Mouse (Mus musculus): ENCODE results near the gene Slc20a1.
A peak's percentile ranks its signal among the peaks of the same experiment; 100 is the strongest.

The Slc20a1 gene

DNA sequence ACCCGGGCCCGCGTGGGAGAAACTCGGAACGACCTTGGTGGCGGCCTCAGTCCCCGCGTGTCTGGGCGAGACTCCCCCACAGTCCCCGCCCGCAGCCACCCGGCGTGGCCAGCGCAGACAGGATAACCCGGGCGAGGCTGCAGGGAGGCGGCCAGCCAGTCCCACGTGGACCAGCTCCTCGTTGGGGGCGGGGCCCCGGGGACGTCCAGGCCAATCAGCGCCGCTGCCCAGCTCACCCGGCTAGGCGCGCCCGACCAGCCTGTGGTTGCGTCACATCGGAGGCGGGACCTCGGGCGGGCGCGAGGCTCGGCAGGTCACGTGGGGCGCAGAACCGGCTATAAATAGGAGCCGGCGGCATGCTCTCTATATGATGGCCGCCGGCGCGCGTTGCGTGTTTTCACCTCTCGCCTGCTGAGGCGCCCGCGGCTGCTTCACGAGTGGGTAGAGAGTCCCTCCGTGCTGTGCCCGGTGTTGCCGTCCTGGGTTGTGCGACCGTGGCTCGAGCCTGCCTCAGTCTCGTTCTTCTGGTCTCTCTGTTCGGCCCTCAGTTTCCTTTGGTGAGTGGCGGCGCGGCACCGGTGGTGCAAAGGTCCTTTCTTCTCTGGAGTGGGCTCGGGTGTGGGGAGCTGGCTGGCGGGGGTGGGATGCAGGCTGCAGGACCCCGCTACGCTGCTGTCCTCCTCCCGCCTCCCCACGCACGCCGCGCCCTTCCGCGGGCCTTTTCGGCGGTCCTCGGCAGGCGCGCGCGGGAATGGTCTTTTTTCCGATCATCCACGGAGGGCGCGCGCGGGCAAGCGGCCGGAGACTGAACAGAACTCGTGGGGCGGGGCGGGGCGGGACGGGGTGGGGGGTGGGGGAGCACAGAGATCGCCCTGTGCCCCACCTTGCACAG, at the start of gene Slc20a1:
Slc20a1 (plus strand) TSS at position 329 of the 892 bp plus-strand sequence.
- DNase-seq (ENCODE audit: low read depth, low spot score) = peak; percentile 97

DNA sequence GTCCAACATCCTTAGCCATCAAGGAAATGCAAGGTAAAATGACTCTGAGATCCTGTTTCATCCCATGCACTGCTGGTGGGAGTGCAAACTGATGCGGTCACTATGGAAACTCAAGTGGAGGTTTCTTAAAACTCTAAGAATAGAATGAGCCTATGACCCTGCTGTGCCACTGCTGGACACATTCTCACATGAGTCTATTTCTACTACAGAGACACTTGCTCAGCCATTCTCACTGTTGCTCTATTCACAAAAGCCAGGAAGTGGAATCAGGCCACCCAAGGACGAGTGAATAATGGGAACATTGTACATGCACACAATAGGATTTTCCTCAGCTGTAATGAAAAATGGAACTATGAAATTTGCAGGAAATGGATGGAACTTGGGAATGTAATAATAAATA, 49.7 kb upstream of the Slc20a1 start:
- no peak for DNase-seq (ENCODE audit: low read depth, low spot score)

DNA sequence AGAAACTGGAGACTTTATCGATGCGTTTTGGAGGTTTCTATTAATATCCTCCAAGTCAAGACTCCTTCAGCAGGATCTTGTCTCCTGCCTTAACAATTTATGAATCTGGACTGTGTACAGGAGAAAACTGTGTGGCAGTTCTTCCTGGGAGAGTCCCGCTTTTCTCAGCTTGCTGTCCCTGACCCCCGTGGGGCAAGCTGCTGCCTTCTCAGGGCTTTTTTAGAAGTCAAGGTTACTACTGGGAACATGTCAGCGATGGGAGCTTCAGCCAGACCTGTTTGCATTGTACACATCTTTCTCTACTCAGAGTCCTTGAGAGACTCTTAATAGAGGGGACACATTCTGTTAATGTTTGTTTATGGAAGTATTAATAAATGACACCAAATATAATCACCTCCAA, 48.2 kb upstream of the Slc20a1 start:
- DNase-seq (ENCODE audit: low read depth, low spot score) = no peak

DNA sequence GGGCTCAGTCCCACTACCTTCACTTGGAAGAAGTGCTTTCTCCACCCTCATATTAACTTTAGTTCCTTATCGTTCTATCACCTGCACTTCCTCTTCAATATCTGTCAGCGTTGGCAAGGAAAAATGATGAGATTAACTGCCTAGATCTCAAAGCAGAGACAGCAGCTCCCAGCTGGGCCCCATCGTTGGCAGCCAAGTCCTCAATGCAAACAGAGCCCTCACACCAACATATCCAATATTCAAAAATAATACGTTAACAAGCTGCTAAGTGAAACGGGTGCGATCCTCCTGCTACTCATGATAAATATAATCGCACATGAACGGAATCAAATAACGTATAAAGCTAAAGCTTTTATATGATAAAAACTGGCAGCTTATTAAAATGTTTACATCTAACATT, 47.5 kb upstream of the Slc20a1 start:
- no peak for DNase-seq (ENCODE audit: low read depth, low spot score)

DNA sequence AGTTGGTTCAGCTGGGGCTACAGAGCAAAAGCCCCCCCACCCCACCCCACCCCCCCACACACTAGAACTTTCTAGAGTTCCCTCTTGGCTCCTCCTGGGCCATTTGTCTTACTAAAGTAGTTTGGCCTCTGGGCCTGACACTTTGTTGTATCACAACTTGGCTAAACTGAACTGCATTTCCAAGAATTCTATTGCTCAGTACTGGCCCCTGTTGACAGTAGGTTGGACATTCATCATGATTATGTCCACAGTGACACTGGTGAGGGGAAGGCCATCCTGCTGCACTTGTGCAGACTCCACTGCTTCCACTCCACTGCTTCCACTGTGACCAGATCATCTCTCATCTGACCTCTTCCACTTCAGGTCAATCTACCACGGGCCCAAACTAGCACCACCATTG, 45.8 kb upstream of the Slc20a1 start:
- no peak for DNase-seq (ENCODE audit: low read depth, low spot score)

DNA sequence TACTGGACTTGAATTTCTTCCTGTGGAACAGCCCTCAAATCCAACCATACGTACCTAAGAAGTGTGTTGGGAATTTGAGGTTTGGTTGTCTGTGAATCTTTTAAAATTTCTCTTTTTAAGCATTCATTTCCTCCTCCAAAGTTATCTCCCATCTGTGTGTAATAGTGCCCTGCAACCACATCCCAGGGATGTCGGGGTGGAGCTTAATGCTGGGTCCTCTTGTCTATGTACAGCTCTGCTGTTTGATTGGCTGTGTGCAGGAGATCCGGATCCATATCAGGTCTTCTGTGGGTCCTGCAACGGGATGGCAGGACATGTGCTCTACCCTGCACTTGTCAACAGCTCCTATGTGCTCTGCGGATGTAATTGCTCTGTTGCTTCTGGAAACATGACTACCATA, 33.7 kb upstream of the Slc20a1 start:
- DNase-seq (ENCODE audit: low read depth, low spot score) = no peak

DNA sequence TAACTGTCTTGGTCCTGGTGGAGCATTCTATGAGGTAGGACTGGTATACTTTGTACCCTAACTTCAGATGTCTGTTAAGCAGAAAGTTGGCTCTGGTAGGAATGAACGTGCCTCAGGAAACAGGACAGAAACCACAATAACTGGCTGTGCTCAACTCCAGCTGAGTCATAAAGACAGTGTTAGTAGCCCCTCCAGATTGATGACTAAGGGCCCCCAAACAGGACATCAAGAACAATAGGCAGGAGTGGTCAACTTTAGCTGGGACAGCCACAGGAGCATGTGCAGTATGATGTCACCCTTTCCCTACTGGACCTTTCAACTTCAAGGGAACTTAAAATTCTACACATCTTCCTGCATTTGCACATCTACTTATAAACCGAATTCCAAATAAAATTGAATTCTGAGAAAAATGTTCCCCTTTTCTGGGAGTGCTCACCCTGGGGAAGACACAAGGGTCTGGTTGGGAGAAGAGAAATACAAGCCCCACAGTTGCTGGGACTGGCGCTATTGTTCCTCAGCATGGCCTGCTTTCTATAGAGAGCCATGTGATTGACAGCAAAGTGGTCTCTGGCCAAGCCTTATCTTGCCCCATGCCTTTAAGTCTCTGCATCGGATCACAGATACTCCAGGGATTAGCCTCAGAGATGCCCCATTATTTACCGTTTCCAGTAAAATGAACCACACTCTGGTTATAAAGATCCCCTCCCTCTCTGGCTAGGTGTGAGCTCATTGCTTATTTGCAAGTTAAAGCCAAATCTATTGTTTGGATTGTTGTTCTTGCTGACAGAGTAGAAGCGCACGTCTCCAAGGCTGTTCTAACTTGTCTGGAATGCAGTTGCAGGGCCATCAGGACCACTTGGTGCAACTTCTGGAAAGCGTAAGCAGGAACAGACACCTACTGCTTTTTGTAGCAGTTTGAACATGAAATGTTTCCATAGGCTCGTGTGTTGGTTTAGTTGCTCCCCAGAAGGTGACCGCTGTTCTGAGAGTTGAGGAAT, 31.8 kb upstream of the Slc20a1 start:
- no peak for DNase-seq (ENCODE audit: low read depth, low spot score)

DNA sequence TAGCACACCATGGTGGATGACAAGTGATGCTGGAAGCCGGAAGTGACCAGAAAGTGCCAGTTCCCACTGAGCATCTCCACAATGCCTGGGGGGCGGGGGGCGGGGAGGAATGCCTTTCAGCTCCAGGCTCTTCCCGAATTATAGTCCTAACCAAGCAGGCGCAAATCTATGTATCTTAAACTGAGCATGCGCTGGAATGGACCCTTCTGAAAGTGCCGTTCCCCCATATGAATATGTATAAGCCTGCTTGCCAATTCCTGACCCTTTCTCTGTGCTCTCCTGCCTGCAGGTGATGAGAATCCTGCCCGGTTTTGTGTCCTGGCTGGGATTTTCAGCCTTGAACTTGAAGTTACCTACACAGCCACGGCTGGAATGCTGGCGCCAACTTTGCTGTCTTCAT, 25.2 kb upstream of the Slc20a1 start:
- DNase-seq (ENCODE audit: low read depth, low spot score) = no peak

DNA sequence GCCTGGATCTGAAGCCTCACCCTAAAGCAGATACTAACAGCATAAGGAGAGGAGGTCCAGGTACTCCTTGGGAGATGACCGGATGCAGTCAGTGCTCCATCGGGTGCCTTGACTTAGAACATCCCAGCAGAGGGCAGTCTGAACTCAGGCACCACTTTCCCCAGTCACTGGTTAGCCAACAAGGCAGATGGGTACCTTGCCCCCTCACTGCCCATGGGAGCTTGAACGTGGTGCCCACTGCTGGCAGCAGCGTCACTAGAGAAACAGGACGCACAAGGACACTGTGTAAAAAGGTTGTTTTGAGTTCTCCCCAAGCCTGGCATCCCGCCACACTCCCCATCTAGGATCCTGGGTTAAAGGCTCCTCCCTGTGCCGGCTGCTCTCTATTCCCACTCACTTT, 24.1 kb upstream of the Slc20a1 start:
- DNase-seq (ENCODE audit: low read depth, low spot score) = no peak

DNA sequence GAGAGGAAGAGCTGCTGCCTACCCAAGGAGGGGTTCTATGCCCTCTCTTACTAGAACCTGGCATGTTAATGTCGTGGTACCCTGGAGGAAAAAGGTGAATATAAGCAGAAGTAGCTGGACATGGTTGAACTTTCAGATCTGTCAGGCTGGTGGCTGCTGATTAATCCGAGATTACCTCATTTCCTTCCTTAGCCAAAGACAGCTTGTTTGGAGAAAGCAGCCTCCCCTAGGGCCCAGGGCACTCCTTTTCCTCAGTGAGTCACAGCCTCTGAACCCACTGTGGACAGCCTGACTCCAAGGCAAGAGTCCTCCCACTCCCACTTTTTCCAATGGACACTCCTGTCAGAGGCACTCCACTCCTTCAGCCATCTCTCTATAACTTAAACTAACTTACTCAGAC, 22.9 kb upstream of the Slc20a1 start:
- no peak for DNase-seq (ENCODE audit: low read depth, low spot score)

DNA sequence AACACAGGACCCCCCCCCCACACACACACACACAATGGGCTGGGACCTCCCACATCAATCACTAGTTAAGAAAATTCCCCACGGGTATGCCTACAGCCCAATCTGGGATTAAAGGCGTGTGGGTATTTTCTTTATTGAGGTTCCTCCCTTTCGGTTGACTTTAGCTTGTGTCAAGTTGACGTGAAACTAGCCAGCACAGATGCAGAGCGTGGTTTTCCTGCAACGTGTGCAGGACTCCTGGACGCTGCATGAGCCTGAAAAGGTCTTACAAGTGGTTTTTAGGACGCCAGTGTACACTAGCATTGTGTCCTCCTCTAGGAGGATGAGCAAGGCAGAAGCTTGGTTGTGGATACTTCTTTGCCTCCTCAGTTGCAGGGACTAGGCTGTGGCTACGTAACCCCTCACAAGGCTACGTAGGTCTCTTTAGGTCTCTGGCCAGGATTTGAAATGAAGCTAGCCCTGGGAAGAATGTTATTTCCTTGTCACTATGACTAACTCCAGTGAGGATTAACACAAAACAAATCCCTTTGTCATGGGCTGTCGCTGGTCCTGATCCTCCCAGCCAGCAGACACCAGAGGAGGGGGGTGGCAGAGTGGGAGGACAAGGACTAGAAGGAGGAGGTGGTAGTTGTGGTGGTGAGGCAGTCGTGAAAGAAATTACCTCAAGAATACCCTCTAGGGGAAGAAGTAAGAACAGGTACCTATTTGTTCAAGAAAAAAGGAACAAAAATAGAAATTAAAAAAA, 21.7 kb upstream of the Slc20a1 start:
- no peak for DNase-seq (ENCODE audit: low read depth, low spot score)

DNA sequence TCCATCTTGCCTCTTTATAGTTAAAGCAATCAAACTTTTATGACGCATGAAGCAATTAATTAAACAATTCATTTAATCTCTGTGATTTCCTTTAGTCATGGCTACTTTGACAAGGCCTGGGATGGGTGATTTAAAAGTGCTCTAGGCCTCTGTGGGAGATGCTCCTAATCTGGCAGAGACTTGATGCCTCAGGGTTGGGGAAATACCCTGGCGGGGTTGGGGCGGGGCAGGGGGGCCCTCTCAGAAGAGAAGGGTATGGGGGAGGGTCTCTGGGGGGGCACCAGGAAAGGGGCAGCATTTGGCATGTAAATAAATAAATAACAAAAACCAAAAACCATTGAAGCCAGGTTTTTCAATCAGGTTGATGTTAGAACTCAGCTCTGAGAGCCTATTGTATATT, 20.9 kb upstream of the Slc20a1 start:
- DNase-seq (ENCODE audit: low read depth, low spot score) = no peak

DNA sequence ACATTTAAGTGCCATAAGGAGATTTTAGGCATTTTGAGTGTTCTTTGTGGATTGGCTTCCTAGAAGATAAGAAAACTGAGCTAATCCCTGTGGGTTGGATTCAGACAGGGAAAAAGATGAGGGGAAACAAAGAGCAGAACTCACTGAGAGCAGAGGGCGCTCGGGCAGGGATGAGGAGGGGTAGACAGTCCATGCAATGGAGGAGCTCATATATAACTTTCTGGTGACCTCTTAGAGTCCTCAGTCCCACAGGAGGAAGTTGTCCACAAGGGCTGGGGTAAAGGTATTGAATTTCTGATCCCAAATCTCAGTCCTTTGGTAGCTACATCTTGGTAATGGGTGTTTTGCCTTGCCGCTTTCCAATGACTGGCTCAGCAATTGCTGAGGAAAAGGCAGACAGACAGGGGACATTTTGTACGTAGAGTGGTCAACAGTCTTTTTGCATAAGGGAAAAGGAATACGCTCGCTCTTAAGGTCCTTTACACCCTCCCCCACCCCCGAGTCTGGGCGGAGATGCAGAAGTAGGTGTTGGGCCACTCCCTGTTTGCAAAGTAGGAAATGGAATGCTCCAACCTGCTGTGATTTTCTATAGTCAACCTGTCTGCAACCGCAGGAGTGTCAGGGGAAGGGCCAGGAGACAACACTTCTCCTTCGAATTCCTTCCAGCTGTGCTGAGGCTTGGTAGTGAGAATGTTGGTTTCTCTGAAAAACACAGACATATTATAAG, 20.2 kb upstream of the Slc20a1 start:
- no peak for DNase-seq (ENCODE audit: low read depth, low spot score)

DNA sequence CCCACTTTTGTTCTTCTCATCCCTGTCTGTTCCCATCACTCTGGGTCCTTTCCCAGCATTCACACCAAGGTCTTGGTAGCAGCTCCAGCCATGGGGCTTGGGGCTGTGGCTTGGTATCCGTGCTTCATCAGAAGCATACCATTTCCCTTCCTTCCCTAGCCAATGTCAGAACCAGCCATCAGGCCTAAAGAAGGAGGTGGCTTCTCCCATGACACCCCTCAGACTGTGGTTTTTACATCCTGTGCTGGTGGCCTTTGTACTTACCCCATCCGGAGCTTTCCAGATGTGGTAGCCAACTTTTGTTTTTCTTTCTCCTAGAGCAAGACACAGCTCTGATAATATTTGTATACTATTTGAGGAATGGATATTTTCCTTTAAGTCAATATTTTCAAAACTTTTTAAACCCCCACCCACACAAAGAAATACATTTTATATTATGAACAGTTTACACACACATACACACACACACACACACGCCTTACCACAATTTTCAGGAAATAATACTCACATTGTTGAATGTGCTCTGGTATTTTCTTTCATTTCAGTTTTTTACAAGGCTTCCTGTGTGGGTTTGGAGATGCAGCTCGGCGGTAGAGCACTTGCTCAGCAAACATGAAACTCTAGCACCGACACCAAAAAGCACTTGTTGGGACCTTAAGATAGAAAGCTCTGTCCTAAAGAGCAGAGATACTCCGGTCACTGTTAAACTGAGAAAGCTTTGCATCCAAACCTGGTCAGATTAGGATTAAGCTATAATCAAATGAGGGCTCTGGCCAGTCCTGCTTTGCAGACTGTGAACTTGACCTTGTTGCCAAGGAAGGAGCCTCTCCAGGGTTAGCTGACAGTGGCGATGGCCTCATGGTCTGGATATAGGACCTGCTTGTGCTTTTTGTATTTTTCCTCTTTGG, 18.4 kb upstream of the Slc20a1 start:
- no peak for DNase-seq (ENCODE audit: low read depth, low spot score)

DNA sequence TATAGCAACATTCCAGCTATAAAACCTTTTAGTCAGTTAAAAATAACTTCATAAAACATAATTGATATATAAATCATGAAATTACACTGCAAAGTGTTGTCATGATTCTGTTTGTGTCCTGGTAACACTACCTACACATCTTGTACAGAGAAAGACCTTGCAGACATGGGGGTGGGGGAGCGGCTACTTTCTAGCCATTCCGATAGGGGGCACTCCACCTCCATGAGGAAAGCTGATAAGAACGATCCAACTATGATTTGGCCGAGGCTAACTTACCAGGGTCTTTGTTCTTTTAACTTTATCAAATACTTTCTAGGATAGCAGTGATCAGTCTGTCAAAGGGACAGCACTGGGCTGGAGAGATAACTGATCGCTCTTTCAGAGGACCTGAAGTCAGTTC, 17.1 kb upstream of the Slc20a1 start:
- no peak for DNase-seq (ENCODE audit: low read depth, low spot score)

DNA sequence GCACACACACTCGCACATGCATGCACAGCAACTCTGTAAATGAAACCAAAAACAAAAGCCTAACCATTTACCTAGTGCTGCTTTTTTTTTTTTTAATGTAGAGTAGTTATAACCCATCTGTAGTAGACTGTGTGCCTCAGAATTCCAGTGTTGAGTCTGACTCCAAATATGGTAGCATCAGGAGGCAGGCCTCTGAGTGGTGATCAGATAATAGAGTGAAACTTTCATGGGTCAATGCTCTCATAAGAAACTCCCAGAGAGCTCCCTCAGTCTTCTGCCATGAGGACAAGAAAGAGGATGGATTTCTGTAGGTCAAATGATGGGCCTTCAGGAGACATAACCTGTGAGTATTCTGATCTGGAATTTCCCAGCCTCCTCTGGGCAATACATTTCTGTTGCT, 16.2 kb upstream of the Slc20a1 start:
- DNase-seq (ENCODE audit: low read depth, low spot score) = no peak

DNA sequence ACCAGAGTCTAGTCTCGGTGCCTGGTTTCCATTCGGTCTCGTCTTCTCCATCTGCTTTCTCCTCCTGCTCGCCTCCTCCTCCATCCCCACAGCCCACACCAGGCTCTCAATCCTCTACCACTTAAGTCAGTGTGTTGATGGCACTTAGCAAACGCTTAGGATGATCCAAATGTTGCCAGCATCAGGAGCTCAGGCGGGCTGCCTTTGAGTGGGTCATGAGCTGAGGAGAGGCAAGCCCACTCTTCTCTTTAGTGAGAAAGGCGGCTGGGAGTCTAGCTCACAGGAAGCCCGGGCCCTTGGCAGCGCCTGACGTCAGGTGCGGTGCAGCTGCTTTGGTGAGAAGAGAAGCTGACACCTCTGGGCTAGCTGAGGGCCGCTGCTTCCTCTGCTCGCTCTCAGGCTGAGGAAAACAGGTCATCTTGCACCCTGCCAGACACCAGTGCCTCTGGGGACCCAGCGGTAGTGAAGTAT, 15.0 kb upstream of the Slc20a1 start:
- DNase-seq (ENCODE audit: low read depth, low spot score) = no peak

DNA sequence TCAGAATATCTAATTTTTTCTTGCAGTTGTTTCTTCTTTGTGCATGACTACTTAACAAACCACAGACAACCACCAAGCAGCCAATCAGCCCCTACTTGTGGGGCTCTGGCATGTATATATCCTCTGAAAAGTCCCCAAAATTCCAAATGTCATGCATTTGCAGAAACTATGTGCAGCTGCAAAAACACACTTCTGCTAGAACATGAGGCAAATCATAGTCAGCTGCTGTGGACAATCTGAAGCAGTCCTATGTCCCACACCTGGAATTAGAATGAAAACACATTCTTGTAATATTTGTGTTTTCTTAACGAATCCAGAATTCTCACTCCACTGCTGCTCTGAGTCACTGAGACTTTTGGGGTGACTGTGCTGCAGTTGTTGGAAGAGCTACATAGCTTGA, 13.7 kb upstream of the Slc20a1 start:
- no peak for DNase-seq (ENCODE audit: low read depth, low spot score)

DNA sequence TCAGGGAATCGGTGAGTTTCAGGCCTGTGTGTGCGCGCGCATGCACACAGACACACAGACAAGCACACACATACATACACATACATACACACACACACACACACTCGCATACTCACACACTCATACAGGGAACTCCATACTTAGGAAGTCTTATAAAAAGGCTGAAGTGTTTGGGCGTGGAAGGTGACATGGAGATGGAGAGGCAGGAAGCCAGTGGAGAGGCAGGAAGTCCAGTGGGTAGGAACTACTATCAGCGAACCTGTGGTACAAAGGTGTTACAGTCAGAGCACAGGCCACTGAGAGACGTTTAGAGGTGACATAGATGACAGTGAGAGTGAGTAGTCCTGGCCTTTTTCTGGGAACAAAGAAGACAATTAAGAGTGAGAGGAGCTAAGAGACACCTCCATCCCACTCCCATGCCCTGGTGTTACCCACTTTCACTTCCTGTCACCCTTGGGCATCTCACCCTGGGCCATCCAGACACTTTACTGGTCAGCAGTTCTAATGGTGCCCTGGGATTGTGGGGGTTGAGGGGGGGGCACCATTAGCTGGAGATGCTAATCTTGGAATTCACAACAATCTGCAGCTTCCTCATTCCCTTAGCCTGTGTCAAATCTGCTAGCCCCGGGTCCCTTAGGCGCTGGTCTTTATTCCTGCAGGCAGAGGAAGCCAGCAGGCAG, 12.8 kb upstream of the Slc20a1 start:
- DNase-seq (ENCODE audit: low read depth, low spot score) = no peak
